Mouse (Mus musculus) adrenal gland, postnatal 36 days (tissue): ENCODE data around the gene Gm10283. TPM values are rescaled to one million over a fixed set of nuclear protein-coding genes. Genes with fewer than 3 reads are reported as not detected.

Experiments
- total RNA-seq, 2 experiments: library from RNA; stranded (reverse); gene quantifications; 2 replicates each; pipeline ENCODE4 v1.2.3; 2021

Gene Gm10283
- total RNA-seq, 2 experiments from 2014 or later = not detected

Other genes with a start within 250 kb of the Gm10283 start
- not detected for gene Aadat, start 2.7 kb upstream of the Gm10283 start, total RNA-seq
- gene Mfap3l, start 129.6 kb upstream of the Gm10283 start, total RNA-seq = 1 to 10 TPM; 2.1 to 2.8 TPM